Mouse (Mus musculus) bone marrow, adult 2 months (tissue): Measurements from ENCODE around the gene Acox1. TPM values are rescaled to one million over a fixed set of nuclear protein-coding genes. Genes with fewer than 3 reads are reported as not detected.

Experiments
- H3K27ac ChIP-seq: fragments of 200-500 bp; 2 replicates; pipeline ENCODE4 v1.5.1; 2012; ENCODE audit warnings: low read depth, mild to moderate bottlenecking, control low read depth, inconsistent platforms, low read length; ENCODE audit not compliant: control insufficient read depth, poor library complexity, insufficient read depth
- H3K4me1 ChIP-seq: fragments of 200-500 bp; 2 replicates; pipeline ENCODE4 v1.6.1; 2011; ENCODE audit warnings: low read length; ENCODE audit not compliant: control insufficient read depth, insufficient read depth
- H3K4me3 ChIP-seq: fragments of 200-500 bp; replicated peaks from 2 replicates; pipeline ENCODE3; 2011; ENCODE audit warnings: mild to moderate bottlenecking, low read depth, low read length, control low read depth; ENCODE audit not compliant: control insufficient read depth
- CTCF ChIP-seq: fragments of 200-500 bp; IDR thresholded peaks from 2 replicates; pipeline ENCODE4 v1.5.1; 2011; ENCODE audit warnings: low read length, control low read depth; ENCODE audit not compliant: control insufficient read depth, insufficient read depth
- POLR2A ChIP-seq: fragments of 200-500 bp; IDR thresholded peaks from 2 replicates; pipeline ENCODE4 v1.6.1; 2011; ENCODE audit warnings: low read depth, mild to moderate bottlenecking, control low read depth, low read length, borderline replicate concordance; ENCODE audit not compliant: control insufficient read depth
- WGBS: fragments of 180-500 bp; shearing (Covaris S2); methylation state at CpG from one replicate; pipeline ENCODE4 v1.1.7; 2018; 5-methylcytosine and 5-hydroxymethylcytosine counted together
- polyA plus RNA-seq: library from polyadenylated mRNA; stranded (reverse); fragments of >200 nt; gene quantifications from 2 replicates; pipeline ENCODE4 v1.2.4, GENCODE M21; 2011; ENCODE audit warnings: low replicate concordance; ENCODE audit not compliant: missing spikeins, insufficient read depth, insufficient read length

Acox1 gene
- polyA plus RNA-seq, 1 experiment, result 20.0 TPM

DNA sequence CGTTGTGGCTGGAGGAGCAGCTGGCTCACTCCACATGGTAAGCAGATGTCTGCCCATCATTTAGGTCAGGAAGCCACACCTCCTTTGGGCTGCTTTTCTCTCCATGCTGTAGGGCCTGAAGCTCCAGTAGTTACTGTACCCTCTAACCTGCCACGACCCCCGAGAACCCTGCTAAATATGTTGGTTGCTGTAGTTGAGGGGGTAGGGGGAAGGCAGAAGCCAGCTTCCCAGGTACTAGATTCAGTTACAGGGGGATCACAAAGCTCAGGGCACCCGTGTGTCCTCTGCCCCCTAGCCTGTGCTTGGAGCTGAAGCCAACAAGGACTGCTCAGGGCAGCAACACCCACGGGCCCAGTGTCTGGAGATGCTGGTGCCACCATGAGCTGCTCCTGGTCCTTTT lies 65.3 kb downstream of the Acox1 start:
- peaks cover 5% of the 10 kb centered on the region; the same call in 1 of the 2 replicates for H3K4me1 ChIP-seq
- WGBS, result 55% methylated on average over 5 of the region's 5 CpGs
- TF ChIP-seq POLR2A (no peak), CTCF (no peak)
- no peak overlapping the region for H3K4me3 ChIP-seq
- H3K27ac ChIP-seq, result no peak overlapping the region

- WGBS, result 76% methylated on average over 16 of the region's 16 CpGs
- peak; percentile 22; the same call in 1 of the 2 replicates for TF ChIP-seq CTCF
- no peak for TF ChIP-seq POLR2A
- Histone ChIP-seq H3K4me3 (no peak overlapping the region), H3K27ac (no peak overlapping the region), H3K4me1 (peaks cover 5% of the 10 kb centered on the region; the same call in 1 of the 2 replicates)
These were observed 66.2 kb downstream of the Acox1 start for GRCm38 (mm10) chr11:116132366-116133333.

DNA sequence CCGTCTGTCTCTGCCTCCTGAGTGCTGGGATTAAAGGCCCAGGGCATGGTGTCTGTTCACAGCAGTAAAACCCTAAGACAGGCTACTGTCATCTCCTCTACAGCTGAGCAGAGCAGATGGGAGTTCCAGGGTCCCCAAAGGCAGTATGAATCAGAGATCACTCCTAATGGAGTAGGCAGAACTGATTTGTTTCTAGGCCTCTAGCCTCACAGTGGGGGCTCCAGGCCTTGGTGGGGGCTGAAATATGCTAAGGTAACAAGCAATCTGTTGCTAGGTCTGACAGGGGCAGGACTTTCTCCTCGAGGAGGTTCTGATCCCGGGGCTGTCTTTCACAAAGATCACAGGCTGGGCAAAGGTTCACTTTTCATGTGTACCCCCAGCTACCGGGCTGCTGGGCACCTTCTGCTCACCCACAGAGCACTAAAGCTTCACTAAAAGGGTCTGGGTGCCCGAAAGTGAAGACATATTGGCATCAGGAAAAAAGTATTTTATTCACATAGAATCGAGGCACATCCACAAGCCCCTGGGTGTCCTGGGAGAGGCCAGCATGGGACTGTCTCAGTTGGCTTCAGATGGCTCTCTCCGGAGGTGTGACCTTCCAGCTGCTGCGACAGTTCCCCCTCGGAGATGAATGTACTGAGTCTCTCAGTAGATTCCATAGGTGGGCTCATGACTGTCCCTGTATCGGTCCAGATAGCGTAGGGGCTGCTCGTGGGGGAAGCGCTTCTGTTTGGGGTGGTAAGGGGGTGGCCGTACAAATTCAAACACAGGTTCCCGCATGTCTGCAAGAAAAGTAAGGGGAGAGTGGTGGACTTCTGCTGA lies 67.3 kb downstream of the Acox1 start:
- peaks cover 5% of the 10 kb centered on the region; the same call in 1 of the 2 replicates for H3K4me1 ChIP-seq
- H3K27ac ChIP-seq, result peak overlapping the region; percentile 98
- H3K4me3 ChIP-seq, result peak overlapping the region; percentile 97
- TF ChIP-seq CTCF (no peak), POLR2A (no peak)
- 77% methylated on average over 15 of the region's 15 CpGs for WGBS

GRCm38 (mm10) chr11:116130488-116131205 lies 68.2 kb downstream of the Acox1 start, which contains the start of gene Trim65:
Gene Trim65 (minus strand): TSS chr11:116131128.
- under 1% methylated on average over 69 of the region's 69 CpGs for WGBS
- peak within 1 kb of the TSS; percentile 98 for H3K27ac ChIP-seq
- peak within 1 kb of the TSS; percentile 97 for H3K4me3 ChIP-seq
- H3K4me1 ChIP-seq, result peaks cover 5% of the 10 kb centered on the region; the same call in 1 of the 2 replicates
- peak; percentile 80 for TF ChIP-seq POLR2A
- TF ChIP-seq CTCF, result peak; percentile 80

- Histone ChIP-seq H3K4me3 (peak overlapping the region; percentile 97), H3K4me1 (peaks cover 5% of the 10 kb centered on the region; the same call in 1 of the 2 replicates), H3K27ac (peak overlapping the region; percentile 98)
- WGBS, result 3% methylated on average over 8 of the region's 8 CpGs
- TF ChIP-seq CTCF (no peak), POLR2A (no peak)
These were observed 68.8 kb downstream of the Acox1 start for GRCm38 (mm10) chr11:116129993-116130487.

DNA sequence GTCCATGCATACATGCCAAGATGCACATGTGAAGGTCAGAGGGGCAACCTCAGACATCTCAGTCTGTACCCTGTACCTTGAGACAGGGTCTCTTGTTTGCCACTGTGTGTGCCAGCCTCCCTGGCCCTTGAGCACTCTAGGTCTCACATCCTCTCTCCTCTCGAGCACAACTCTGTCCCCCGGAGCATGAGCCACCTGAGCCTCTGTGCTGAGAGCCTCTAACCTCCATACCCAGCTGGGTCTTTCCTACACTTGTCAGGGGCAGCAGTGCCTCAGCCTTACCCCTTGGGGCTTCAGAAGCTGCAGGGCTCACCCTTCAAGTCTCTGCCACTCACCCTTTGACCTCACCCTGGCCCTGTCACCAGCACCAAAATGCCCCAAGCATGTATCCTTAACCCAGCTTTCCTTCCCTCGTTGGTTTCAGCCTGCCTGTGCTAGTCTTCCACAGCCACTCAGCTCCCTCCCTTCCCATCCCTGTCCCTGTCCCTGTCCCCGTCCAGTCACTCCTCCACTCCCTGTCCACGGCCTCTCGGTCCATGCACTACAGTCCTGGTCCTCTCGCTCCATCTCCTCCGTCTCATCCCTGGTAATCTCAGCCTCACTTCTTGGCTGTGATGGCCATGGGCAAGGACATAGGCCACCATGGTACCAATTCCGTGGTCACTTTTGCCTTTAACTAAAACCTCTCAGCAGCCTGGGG lies 69.6 kb downstream of the Acox1 start:
- Histone ChIP-seq H3K4me3 (peak overlapping the region; percentile 12), H3K27ac (peak overlapping the region; percentile 1; the same call in 1 of the 2 replicates), H3K4me1 (peaks cover 5% of the 10 kb centered on the region; the same call in 1 of the 2 replicates)
- WGBS, result 72% methylated on average over 9 of the region's 9 CpGs
- TF ChIP-seq POLR2A (no peak), CTCF (no peak)

DNA sequence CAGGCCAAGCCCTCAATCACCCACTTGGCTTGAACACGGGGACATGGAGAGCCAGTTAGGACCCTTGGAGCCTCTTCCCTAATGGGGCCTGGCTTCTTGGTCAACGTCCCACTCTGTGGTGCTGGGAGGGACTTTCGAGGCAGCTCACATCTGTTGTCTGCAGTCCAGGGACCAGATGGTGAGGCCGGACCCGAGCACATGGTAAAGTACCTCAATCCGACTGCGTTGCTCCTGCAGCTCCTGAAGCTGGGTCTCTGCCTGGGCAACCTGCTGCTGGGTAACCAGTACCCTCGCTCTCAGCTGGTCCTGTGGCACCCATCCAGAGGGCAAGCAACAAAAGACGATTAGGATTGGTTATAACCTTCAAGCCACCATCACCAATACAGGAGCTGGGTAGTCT lies 70.9 kb downstream of the Acox1 start:
- no peak overlapping the region for H3K4me3 ChIP-seq
- TF ChIP-seq POLR2A, result no peak
- no peak for TF ChIP-seq CTCF
- H3K4me1 ChIP-seq, result peaks cover 5% of the 10 kb centered on the region; the same call in 1 of the 2 replicates
- H3K27ac ChIP-seq, result no peak overlapping the region
- 84% methylated on average over 9 of the region's 9 CpGs for WGBS
